Mouse (Mus musculus) hindbrain, embryonic 10.5 days (tissue): Measurements from ENCODE around the gene Mlh3. TPM values are rescaled to one million over a fixed set of nuclear protein-coding genes. Genes with fewer than 3 reads are reported as not detected.

Experiments used
- DNase-seq: peaks from one replicate; pipeline ENCODE4 v3.0.0-alpha.2; 2017; ENCODE audit warnings: low spot score
- H3K27ac ChIP-seq: fragments of 300-500 bp; sonication (generic); 2 replicates; pipeline ENCODE4 v1.5.1; 2016; ENCODE audit warnings: mild to moderate bottlenecking, moderate library complexity
- H3K27me3 ChIP-seq: fragments of 300-500 bp; sonication (generic); 2 replicates; pipeline ENCODE4 v1.6.1; 2016; ENCODE audit warnings: mild to moderate bottlenecking; ENCODE audit not compliant: poor library complexity, insufficient read depth, severe bottlenecking
- H3K36me3 ChIP-seq: fragments of 300-500 bp; sonication (generic); 2 replicates; pipeline ENCODE4 v1.6.1; 2016; ENCODE audit warnings: mild to moderate bottlenecking, moderate library complexity
- H3K4me1 ChIP-seq: fragments of 300-500 bp; sonication (generic); replicated peaks from 2 replicates; pipeline ENCODE4 v1.6.1; 2016; ENCODE audit warnings: mild to moderate bottlenecking
- H3K4me3 ChIP-seq: fragments of 300-500 bp; sonication (generic); 2 replicates; pipeline ENCODE4 v1.5.1; 2016; ENCODE audit warnings: mild to moderate bottlenecking, moderate library complexity
- H3K9me3 ChIP-seq: fragments of 300-500 bp; sonication (generic); 2 replicates; pipeline ENCODE4 v1.6.1; 2016; ENCODE audit warnings: mild to moderate bottlenecking, moderate library complexity
- WGBS: fragments of 180-500 bp; shearing (Covaris S2); methylation state at CpG from one replicate; pipeline ENCODE4 v1.1.7; 2016; 5-methylcytosine and 5-hydroxymethylcytosine counted together
- polyA plus RNA-seq: library from polyadenylated mRNA; unstranded; fragments of >200 nt; fragmentation: Nextera tagmentation; extraction: Ambion mirVana; gene quantifications from 2 replicates; pipeline ENCODE4 v1.2.1, GENCODE M21; 2016

The Mlh3 gene
- polyA plus RNA-seq: 5.5 and 8.8 TPM in 2 replicates

GRCm38 (mm10) chr12:85270319-85270718, at the start of gene Mlh3:
Gene Mlh3, minus strand, starts transcription at chr12:85270599.
- under 1% methylated on average over 35 of the region's 35 CpGs for WGBS
- DNase-seq: peak; percentile 83

GRCm38 (mm10) chr12:85308651-85309050, 38.3 kb upstream of the Mlh3 start:
- H3K36me3 ChIP-seq: peaks cover 99% of the 10 kb centered on the region
- 81% methylated on average over 3 of the region's 3 CpGs for WGBS
- no peak overlapping the region for H3K4me3 ChIP-seq
- no peak for DNase-seq
- no peaks in the 10 kb centered on the region for H3K4me1 ChIP-seq
- H3K27ac ChIP-seq: no peak overlapping the region
- no peaks in the 10 kb centered on the region for H3K9me3 ChIP-seq
- H3K27me3 ChIP-seq: no peaks in the 10 kb centered on the region

More at GRCm38 (mm10) chr12:85270319-85270718, at the start of gene Mlh3:
- H3K27me3 ChIP-seq: no peaks in the 10 kb centered on the region
- H3K4me3 ChIP-seq: peak within 1 kb of the TSS; percentile 63
- H3K27ac ChIP-seq: peak within 1 kb of the TSS; percentile 92
- 0 out of 2 replicates have a peak, but pooled peaks cover 7% of the 10 kb centered on the region for H3K9me3 ChIP-seq
- H3K4me1 ChIP-seq: peaks cover 5% of the 10 kb centered on the region
- peaks cover 19% of the 10 kb centered on the region for H3K36me3 ChIP-seq

GRCm38 (mm10) chr12:85305247-85305892, 35.0 kb upstream of the Mlh3 start:
- no peak overlapping the region for H3K4me3 ChIP-seq
- H3K4me1 ChIP-seq: no peaks in the 10 kb centered on the region
- WGBS: 56% methylated on average over 16 of the region's 16 CpGs
- peak; percentile 82 for DNase-seq
- H3K27ac ChIP-seq: no peak overlapping the region
- no peaks in the 10 kb centered on the region for H3K9me3 ChIP-seq
- peaks cover 98% of the 10 kb centered on the region for H3K36me3 ChIP-seq
- no peaks in the 10 kb centered on the region for H3K27me3 ChIP-seq

- no peaks in the 10 kb centered on the region for H3K4me1 ChIP-seq
- DNase-seq: no peak
- peaks cover 98% of the 10 kb centered on the region for H3K36me3 ChIP-seq
- H3K4me3 ChIP-seq: no peak overlapping the region
- 84% methylated on average over 4 of the region's 4 CpGs for WGBS
- no peaks in the 10 kb centered on the region for H3K9me3 ChIP-seq
- no peaks in the 10 kb centered on the region for H3K27me3 ChIP-seq
- no peak overlapping the region for H3K27ac ChIP-seq
Observed at GRCm38 (mm10) chr12:85304725-85305124, 34.3 kb upstream of the Mlh3 start.

GRCm38 (mm10) chr12:85303256-85303655, 32.9 kb upstream of the Mlh3 start:
- H3K36me3 ChIP-seq: peaks cover 98% of the 10 kb centered on the region
- no peak for DNase-seq
- WGBS: 90% methylated on average over 2 of the region's 2 CpGs

GRCm38 (mm10) chr12:85298835-85299180, 28.4 kb upstream of the Mlh3 start:
- Histone ChIP-seq H3K4me3 (no peak overlapping the region), H3K4me1 (no peaks in the 10 kb centered on the region), H3K9me3 (peaks cover 8% of the 10 kb centered on the region; the same call in 1 of the 2 replicates), H3K27ac (no peak overlapping the region), H3K27me3 (no peaks in the 10 kb centered on the region), H3K36me3 (peaks cover 69% of the 10 kb centered on the region)
- 91% methylated on average over 1 of the region's 1 CpGs for WGBS
- no peak for DNase-seq

More at GRCm38 (mm10) chr12:85303256-85303655, 32.9 kb upstream of the Mlh3 start:
- Histone ChIP-seq H3K4me3 (no peak overlapping the region), H3K4me1 (no peaks in the 10 kb centered on the region), H3K27me3 (no peaks in the 10 kb centered on the region), H3K9me3 (no peaks in the 10 kb centered on the region), H3K27ac (no peak overlapping the region)

- H3K4me1 ChIP-seq: no peaks in the 10 kb centered on the region
- peaks cover 9% of the 10 kb centered on the region; the same call in 1 of the 2 replicates for H3K9me3 ChIP-seq
- WGBS: 89% methylated on average over 11 of the region's 11 CpGs
- no peak overlapping the region for H3K4me3 ChIP-seq
- H3K36me3 ChIP-seq: peaks cover 64% of the 10 kb centered on the region
- H3K27me3 ChIP-seq: no peaks in the 10 kb centered on the region
- no peak for DNase-seq
- no peak overlapping the region for H3K27ac ChIP-seq
Observed at GRCm38 (mm10) chr12:85298127-85298834, 27.9 kb upstream of the Mlh3 start.

- H3K4me3 ChIP-seq: no peak overlapping the region
- no peaks in the 10 kb centered on the region for H3K4me1 ChIP-seq
- H3K36me3 ChIP-seq: peaks cover 57% of the 10 kb centered on the region
- H3K27ac ChIP-seq: no peak overlapping the region
- no peaks in the 10 kb centered on the region for H3K27me3 ChIP-seq
- no peak for DNase-seq
- H3K9me3 ChIP-seq: peaks cover 9% of the 10 kb centered on the region; the same call in 1 of the 2 replicates
- WGBS: 86% methylated on average over 10 of the region's 10 CpGs
Observed at GRCm38 (mm10) chr12:85297345-85297997, 27.1 kb upstream of the Mlh3 start.

GRCm38 (mm10) chr12:85296915-85297314, 26.5 kb upstream of the Mlh3 start:
- Histone ChIP-seq H3K27ac (no peak overlapping the region), H3K4me3 (no peak overlapping the region), H3K4me1 (no peaks in the 10 kb centered on the region), H3K9me3 (peaks cover 9% of the 10 kb centered on the region; the same call in 1 of the 2 replicates), H3K27me3 (no peaks in the 10 kb centered on the region), H3K36me3 (peaks cover 51% of the 10 kb centered on the region)
- no peak for DNase-seq
- WGBS: 89% methylated on average over 5 of the region's 5 CpGs

- Histone ChIP-seq H3K4me3 (no peak overlapping the region), H3K36me3 (peaks cover 37% of the 10 kb centered on the region), H3K27ac (no peak overlapping the region), H3K9me3 (peaks cover 9% of the 10 kb centered on the region; the same call in 1 of the 2 replicates), H3K4me1 (no peaks in the 10 kb centered on the region), H3K27me3 (peaks cover 4% of the 10 kb centered on the region; the same call in 1 of the 2 replicates)
- no peak for DNase-seq
- WGBS: 86% methylated on average over 2 of the region's 2 CpGs
Observed at GRCm38 (mm10) chr12:85295506-85295905, 25.1 kb upstream of the Mlh3 start.

- Histone ChIP-seq H3K27me3 (peaks cover 21% of the 10 kb centered on the region), H3K4me1 (peaks cover 14% of the 10 kb centered on the region), H3K4me3 (no peak overlapping the region), H3K9me3 (peaks cover 9% of the 10 kb centered on the region; the same call in 1 of the 2 replicates), H3K36me3 (peaks cover 11% of the 10 kb centered on the region; the same call in 1 of the 2 replicates), H3K27ac (no peak overlapping the region)
- DNase-seq: no peak
Observed at GRCm38 (mm10) chr12:85292906-85293305, 22.5 kb upstream of the Mlh3 start.

- no peak overlapping the region for H3K4me3 ChIP-seq
- peaks cover 8% of the 10 kb centered on the region; the same call in 1 of the 2 replicates for H3K36me3 ChIP-seq
- peaks cover 21% of the 10 kb centered on the region for H3K27me3 ChIP-seq
- no peak for DNase-seq
- 81% methylated on average over 6 of the region's 6 CpGs for whole genome bisulfite sequencing
- H3K9me3 ChIP-seq: peaks cover 9% of the 10 kb centered on the region; the same call in 1 of the 2 replicates
- peaks cover 17% of the 10 kb centered on the region for H3K4me1 ChIP-seq
- no peak overlapping the region for H3K27ac ChIP-seq
Observed at GRCm38 (mm10) chr12:85292288-85292687, 21.9 kb upstream of the Mlh3 start.

GRCm38 (mm10) chr12:85291541-85291940, 21.1 kb upstream of the Mlh3 start:
- peaks cover 2% of the 10 kb centered on the region; the same call in 1 of the 2 replicates for H3K36me3 ChIP-seq
- H3K4me1 ChIP-seq: peaks cover 17% of the 10 kb centered on the region
- no peak for DNase-seq
- peaks cover 9% of the 10 kb centered on the region; the same call in 1 of the 2 replicates for H3K9me3 ChIP-seq
- peaks cover 21% of the 10 kb centered on the region for H3K27me3 ChIP-seq
- H3K4me3 ChIP-seq: no peak overlapping the region
- no peak overlapping the region for H3K27ac ChIP-seq
